18 mouse cellular contexts compared by ENCODE assay signal in the genomic region with DNA sequence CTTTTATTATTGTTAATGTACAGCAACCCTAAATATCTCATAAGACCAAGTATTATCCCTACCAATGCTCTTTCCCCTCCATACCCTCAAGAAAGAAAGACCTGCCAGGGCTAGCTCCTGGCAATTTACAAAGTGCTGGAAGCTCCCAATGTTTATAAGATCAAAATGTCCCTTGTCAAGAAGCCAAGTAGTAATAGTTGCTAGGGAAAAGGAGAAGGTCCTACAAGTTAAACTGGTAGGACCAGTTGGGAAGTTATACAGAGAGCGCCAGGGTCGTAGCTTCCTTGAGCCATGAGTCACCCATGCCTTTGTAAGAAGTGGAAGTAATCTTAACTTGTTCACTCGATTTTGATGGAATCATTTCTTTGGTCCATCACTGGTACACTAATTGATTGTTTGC.
"Had no signal": no experiment of that assay in that cellular context is flagged by ENCODE, and none has a peak within 500 bp of the region (broad histone marks: within the 10 kb centered on the region; RNA-seq: fewer than 3 reads in every experiment).

No protein-coding gene starts in this region.

- ATAC-seq: midbrain, embryonic 15.5 days had no signal

- H3K36me3 ChIP-seq: liver, embryonic 13.5 days; midbrain, embryonic 15.5 days; neural tube, embryonic 12.5 days; neural tube, embryonic 15.5 days had no signal

- H3K4me2 ChIP-seq: liver, embryonic 13.5 days; midbrain, embryonic 11.5 days; midbrain, embryonic 15.5 days; neural tube, embryonic 12.5 days; neural tube, embryonic 15.5 days had no signal

- H3K9me3 ChIP-seq: liver, embryonic 13.5 days; midbrain, embryonic 15.5 days; neural tube, embryonic 12.5 days; neural tube, embryonic 15.5 days had no signal

- H3K4me1 ChIP-seq: liver, embryonic 13.5 days; midbrain, embryonic 15.5 days; neural tube, embryonic 12.5 days; neural tube, embryonic 15.5 days had no signal

- H3K27me3 ChIP-seq: liver, embryonic 13.5 days; midbrain, embryonic 15.5 days; neural tube, embryonic 12.5 days; neural tube, embryonic 15.5 days had no signal

- H3K4me3 ChIP-seq: layer of hippocampus, adult 2 months; liver, embryonic 13.5 days; midbrain, embryonic 15.5 days; neural tube, embryonic 12.5 days; neural tube, embryonic 15.5 days had no signal

- H3K9ac ChIP-seq: liver, embryonic 13.5 days; midbrain, embryonic 15.5 days; neural tube, embryonic 12.5 days; neural tube, embryonic 15.5 days had no signal

- H3K27ac ChIP-seq: layer of hippocampus, adult 2 months; liver, embryonic 13.5 days; midbrain, embryonic 15.5 days; neural tube, embryonic 12.5 days; neural tube, embryonic 15.5 days had no signal

- DNase-seq: kidney, adult 18-20 months; kidney, adult 9 months; kidney, postnatal 14 days; kidney, postnatal 4 days; layer of hippocampus, adult 9-11 months; liver, embryonic 13.5 days; lung, adult 2 months; lung, postnatal 14 days; lung, postnatal 4 days; right cerebral cortex, adult 18-20 months; right cerebral cortex, postnatal 14 days; spleen, adult 18-20 months; thymus, postnatal 25 days had no signal
